Mouse (Mus musculus): ENCODE data around the gene Rptn. TPM values are rescaled to one million over a fixed set of nuclear protein-coding genes. Genes with fewer than 3 reads are reported as not detected.
"Not testable (repeated sequence)": the region's sequence is repeated elsewhere in the genome, so short reads cannot be mapped to it uniquely, and the experiment has no call there.

The Rptn gene
- polyA plus RNA-seq, 1 experiment from 2014 or later: 181 TPM

DNA sequence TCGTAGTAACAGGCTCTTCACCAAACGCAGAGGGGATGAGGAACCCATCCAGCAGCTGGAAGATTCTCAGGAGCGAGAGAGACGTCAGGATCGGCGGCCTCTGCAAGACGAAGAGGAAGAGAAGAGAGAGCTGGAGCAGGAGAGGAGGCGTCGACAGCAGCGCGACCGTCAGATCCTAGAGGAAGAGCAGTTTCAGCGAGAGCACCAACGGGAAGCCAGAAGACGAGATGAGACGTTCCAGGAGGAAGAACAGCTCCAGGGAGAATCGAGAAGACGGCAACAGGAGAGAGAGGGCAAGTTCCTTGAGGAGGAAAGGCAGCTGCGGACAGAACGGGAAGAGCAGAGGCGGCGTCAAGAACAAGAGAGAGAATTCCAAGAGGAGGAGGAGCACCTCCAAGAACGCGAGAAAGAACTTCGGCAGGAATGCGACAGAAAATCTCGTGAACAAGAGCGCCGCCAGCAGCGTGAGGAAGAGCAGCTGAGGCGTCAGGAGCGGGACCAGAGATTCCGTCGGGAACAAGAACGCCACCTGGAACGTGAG is 51.7 kb downstream of the Rptn start:
- peak overlapping the region; percentile 90 for H3K4me2 ChIP-seq (replicated peaks; ENCODE audit: low read depth)
- DNase-seq (ENCODE audit: low spot score) (peak; percentile 18), ATAC-seq (ENCODE audit: low FRiP score, low TSS enrichment) (no peak; the same call in 1 of the 2 replicates)
- no peaks in the 10 kb centered on the region for H3K9me3 ChIP-seq (ENCODE audit: control insufficient read depth, low read length)
- H3K9ac ChIP-seq (ENCODE audit: low read length): peak overlapping the region; percentile 35; the same call in 1 of the 2 replicates
- no peaks in the 10 kb centered on the region for H3K27me3 ChIP-seq (ENCODE audit: control insufficient read depth, insufficient read depth, low read length)
- H3K27ac ChIP-seq (replicated peaks): peak overlapping the region; percentile 40
- TF ChIP-seq EP300 (optimal IDR thresholded peaks at IDR 0.05) (no peak), CTCF (IDR thresholded peaks at IDR 0.05; ENCODE audit: low read depth) (no peak)
- H3K36me3 ChIP-seq (ENCODE audit: control insufficient read depth, insufficient read depth, low read length): no peaks in the 10 kb centered on the region
- peak overlapping the region; percentile 50 for H3K4me3 ChIP-seq (ENCODE audit: low read depth, low read length)
- WGBS: 1% methylated on average over 36 of the region's 36 CpGs
- H3K4me1 ChIP-seq (replicated peaks; ENCODE audit: control insufficient read depth, insufficient read depth): no peaks in the 10 kb centered on the region; the same call in 1 of the 2 replicates

DNA sequence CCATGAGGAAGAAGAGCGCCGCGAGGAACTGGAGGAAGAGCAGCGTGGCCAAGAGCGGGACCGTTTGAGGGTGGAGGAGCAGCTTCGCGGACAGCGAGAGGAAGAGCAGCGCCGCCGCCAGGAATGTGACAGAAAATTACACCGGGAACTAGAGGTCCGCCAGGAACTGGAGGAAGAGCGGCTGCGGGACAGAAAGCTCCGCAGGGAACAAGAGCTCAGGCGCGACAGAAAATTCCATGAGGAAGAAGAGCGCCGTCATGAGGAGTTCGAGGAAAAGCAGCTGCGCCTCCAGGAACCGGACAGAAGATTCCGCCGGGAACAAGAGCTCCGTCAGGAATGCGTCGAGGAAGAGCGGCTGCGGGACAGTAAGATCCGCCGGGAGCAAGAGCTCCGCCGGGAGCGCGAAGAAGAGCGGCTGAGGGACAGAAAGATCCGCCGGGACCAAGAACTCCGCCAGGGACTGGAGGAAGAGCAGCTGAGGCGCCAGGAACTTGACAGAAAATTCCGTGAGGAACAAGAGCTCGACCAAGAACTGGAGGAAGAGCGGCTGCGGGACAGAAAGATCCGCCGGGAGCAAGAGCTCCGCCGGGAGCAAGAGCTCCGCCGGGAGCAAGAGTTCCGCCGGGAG is 52.7 kb downstream of the Rptn start:
- Histone ChIP-seq H3K27ac (replicated peaks) (peak overlapping the region; percentile 18; the same call in 1 of the 2 replicates), H3K27me3 (ENCODE audit: control insufficient read depth, insufficient read depth, low read length) (no peaks in the 10 kb centered on the region), H3K4me3 (ENCODE audit: low read depth, low read length) (peak overlapping the region; percentile 50), H3K9ac (ENCODE audit: low read length) (peak overlapping the region; percentile 56), H3K4me2 (replicated peaks; ENCODE audit: low read depth) (peak overlapping the region; percentile 90), H3K4me1 (replicated peaks; ENCODE audit: control insufficient read depth, insufficient read depth) (no peaks in the 10 kb centered on the region; the same call in 1 of the 2 replicates), H3K9me3 (ENCODE audit: control insufficient read depth, low read length) (no peaks in the 10 kb centered on the region), H3K36me3 (ENCODE audit: control insufficient read depth, insufficient read depth, low read length) (no peaks in the 10 kb centered on the region)
- TF ChIP-seq CTCF (IDR thresholded peaks at IDR 0.05; ENCODE audit: low read depth): peak; percentile 33; the same call in 1 of the 2 replicates
- TF ChIP-seq EP300 (optimal IDR thresholded peaks at IDR 0.05): no peak
- ATAC-seq (ENCODE audit: low FRiP score, low TSS enrichment) (no peak), DNase-seq (ENCODE audit: low spot score) (peak; percentile 33)
- WGBS: under 1% methylated on average over 54 of the region's 54 CpGs

GRCm38 (mm10) chr3:93446756-93447137 is 53.2 kb downstream of the Rptn start:
- H3K4me2 ChIP-seq (replicated peaks; ENCODE audit: low read depth): peak overlapping the region; percentile 90
- H3K27me3 ChIP-seq (ENCODE audit: control insufficient read depth, insufficient read depth, low read length); ATAC-seq (ENCODE audit: low FRiP score, low TSS enrichment); H3K9me3 ChIP-seq (ENCODE audit: control insufficient read depth, low read length); H3K36me3 ChIP-seq (ENCODE audit: control insufficient read depth, insufficient read depth, low read length); H3K4me1 ChIP-seq (replicated peaks; ENCODE audit: control insufficient read depth, insufficient read depth): not testable (repeated sequence)
- H3K4me3 ChIP-seq (ENCODE audit: low read depth, low read length): peak overlapping the region; percentile 50
- peak; percentile 16 for DNase-seq (ENCODE audit: low spot score)
- WGBS: under 1% methylated on average over 32 of the region's 32 CpGs
- peak overlapping the region; percentile 56; the same call in 1 of the 2 replicates for H3K9ac ChIP-seq (ENCODE audit: low read length)
- peak overlapping the region; percentile 81 for H3K27ac ChIP-seq (replicated peaks)

DNA sequence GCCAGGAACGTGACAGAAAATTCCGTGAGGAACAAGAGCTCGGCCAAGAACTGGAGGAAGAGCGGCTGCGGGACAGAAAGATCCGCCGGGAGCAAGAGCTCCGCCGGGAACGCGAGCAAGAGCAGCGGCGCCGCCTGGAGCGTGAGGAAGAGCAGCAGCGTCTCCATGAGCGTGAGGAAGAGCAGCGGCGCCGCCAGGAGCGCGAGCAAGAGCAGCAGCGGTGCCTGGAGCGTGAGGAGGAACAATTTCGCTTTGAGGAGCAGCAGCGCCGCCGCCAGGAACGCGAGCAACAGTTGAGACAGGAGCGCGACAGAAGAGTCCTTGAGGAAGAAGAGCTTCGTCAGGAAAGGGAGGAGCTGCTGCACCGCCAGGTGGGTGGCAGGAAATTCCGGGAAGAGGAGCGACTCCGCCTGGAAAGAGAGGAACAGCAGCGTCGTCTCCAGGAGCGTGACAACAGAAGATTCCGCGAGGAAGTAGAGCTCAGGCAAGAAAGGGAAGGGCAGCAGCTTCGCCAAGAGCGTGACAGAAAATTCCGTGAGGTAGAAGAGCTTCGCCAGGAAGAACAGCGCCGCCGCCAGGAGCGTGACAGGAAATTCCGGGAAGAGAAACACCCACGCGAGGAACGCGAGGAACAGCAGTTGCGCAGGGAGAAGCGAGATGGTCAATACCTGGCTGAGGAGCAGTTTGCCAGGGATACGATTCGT is 53.8 kb downstream of the Rptn start:
- under 1% methylated on average over 59 of the region's 59 CpGs for WGBS
- peak overlapping the region; percentile 81 for H3K27ac ChIP-seq (replicated peaks)
- H3K9ac ChIP-seq (ENCODE audit: low read length): peak overlapping the region; percentile 55
- no peaks in the 10 kb centered on the region for H3K27me3 ChIP-seq (ENCODE audit: control insufficient read depth, insufficient read depth, low read length)
- H3K4me3 ChIP-seq (ENCODE audit: low read depth, low read length): peak overlapping the region; percentile 50
- H3K36me3 ChIP-seq (ENCODE audit: control insufficient read depth, insufficient read depth, low read length): no peaks in the 10 kb centered on the region
- ATAC-seq (ENCODE audit: low FRiP score, low TSS enrichment) (peak; percentile 71; the same call in 1 of the 2 replicates), DNase-seq (ENCODE audit: low spot score) (peak; percentile 65)
- H3K4me2 ChIP-seq (replicated peaks; ENCODE audit: low read depth): peak overlapping the region; percentile 90
- no peaks in the 10 kb centered on the region for H3K9me3 ChIP-seq (ENCODE audit: control insufficient read depth, low read length)
- peak; percentile 52 for TF ChIP-seq CTCF (IDR thresholded peaks at IDR 0.05; ENCODE audit: low read depth)
- TF ChIP-seq EP300 (optimal IDR thresholded peaks at IDR 0.05): no peak
- no peaks in the 10 kb centered on the region; the same call in 1 of the 2 replicates for H3K4me1 ChIP-seq (replicated peaks; ENCODE audit: control insufficient read depth, insufficient read depth)

Small RNA genes lying within 50 kb of the gene (microRNA-seq; reads per million reads assigned to microRNA genes)
- gene Gm22752 (not detected), gene Gm44353 (not detected)

Other genes with a start within 250 kb of the Rptn start
- gene Crnn, start 248.9 kb upstream of the Rptn start, polyA plus RNA-seq (2015; fragmentation: Nextera tagmentation; extraction: Ambion mirVana): 3.3 and 3.7 TPM in 2 replicates
- 0.17 and 0.29 TPM in 2 replicates for gene Flg2, start 196.4 kb upstream of the Rptn start, polyA plus RNA-seq (2015; fragmentation: Nextera tagmentation; extraction: Ambion mirVana)
- gene Flg, start 120.2 kb upstream of the Rptn start, polyA plus RNA-seq (2015; fragmentation: Nextera tagmentation; extraction: Ambion mirVana): 551 and 597 TPM in 2 replicates
- 60.2 and 63.1 TPM in 2 replicates for gene Hrnr, start 74.0 kb upstream of the Rptn start, polyA plus RNA-seq (2015; fragmentation: Nextera tagmentation; extraction: Ambion mirVana)
- gene Tchh, start 48.6 kb downstream of the Rptn start, polyA plus RNA-seq (2015; fragmentation: Nextera tagmentation; extraction: Ambion mirVana): 0.86 and 1.1 TPM in 2 replicates
- not detected in 2 replicates for gene Tchhl1, start 75.1 kb downstream of the Rptn start, polyA plus RNA-seq (2015; fragmentation: Nextera tagmentation; extraction: Ambion mirVana)
- 1,952 and 2,093 TPM in 2 replicates for gene S100a11, start 126.8 kb downstream of the Rptn start, polyA plus RNA-seq (2015; fragmentation: Nextera tagmentation; extraction: Ambion mirVana)
- gene S100a10, start 161.4 kb downstream of the Rptn start, polyA plus RNA-seq (2015; fragmentation: Nextera tagmentation; extraction: Ambion mirVana): 314 and 375 TPM in 2 replicates

Data from stomach, postnatal 0 days (tissue).